Mouse (Mus musculus): ENCODE measurements around the gene Haus3.

The Haus3 gene

GRCm38 (mm10) chr5:34119121-34119856 is 50.0 kb downstream of the Haus3 start:
- no peak for DNase-seq (ENCODE audit: low spot score in 2 of 2)

- no peak for DNase-seq (ENCODE audit: low spot score in 2 of 2)
Measured at GRCm38 (mm10) chr5:34105681-34106080, 63.6 kb downstream of the Haus3 start.
